Mouse (Mus musculus): ENCODE results near the gene Gm39115.

- TF ChIP-seq CTCF (IDR thresholded peaks at IDR 0.05; ENCODE audit: low read depth) = no peak
- TF ChIP-seq EP300 (IDR thresholded peaks at IDR 0.05; ENCODE audit: low read depth) = no peak
Measured at GRCm38 (mm10) chr7:142152191-142152590, 16.4 kb upstream of the Gm39115 start.

All from heart, postnatal 0 days (tissue).